Mouse (Mus musculus) heart, embryonic 12.5 days (tissue): ENCODE measurements around the gene Snx5. TPM values are rescaled to one million over a fixed set of nuclear protein-coding genes. Genes with fewer than 3 reads are reported as not detected.
A peak's percentile ranks its signal among the peaks of the same experiment; 100 is the strongest.

Experiments
- ATAC-seq: fragments of 200-750 bp; cut with Nextera tagmentation; 2 replicates; pipeline ENCODE4 v1.8.0; 2017; ENCODE audit warnings: moderate TSS enrichment, moderate library complexity; ENCODE audit not compliant: insufficient number of reproducible peaks, low FRiP score
- H3K27ac ChIP-seq: fragments of 300-500 bp; sonication (generic); 2 replicates; pipeline ENCODE4 v1.5.1; 2016; ENCODE audit warnings: mild to moderate bottlenecking, moderate library complexity; ENCODE audit not compliant: poor library complexity, severe bottlenecking
- H3K27me3 ChIP-seq: fragments of 300-500 bp; sonication (generic); replicated peaks from 2 replicates; pipeline ENCODE4 v1.6.1; 2016; ENCODE audit warnings: mild to moderate bottlenecking, moderate library complexity
- H3K36me3 ChIP-seq: fragments of 300-500 bp; sonication (generic); 2 replicates; pipeline ENCODE4 v1.6.1; 2016; ENCODE audit warnings: mild to moderate bottlenecking, moderate library complexity
- H3K4me1 ChIP-seq: fragments of 300-500 bp; sonication (generic); replicated peaks from 2 replicates; pipeline ENCODE4 v1.6.1; 2016; ENCODE audit warnings: mild to moderate bottlenecking
- H3K4me2 ChIP-seq: fragments of 300-500 bp; sonication (generic); 2 replicates; pipeline ENCODE4 v1.6.1; 2016; ENCODE audit warnings: mild to moderate bottlenecking, moderate library complexity
- H3K4me3 ChIP-seq: fragments of 300-500 bp; sonication (generic); 2 replicates; pipeline ENCODE4 v1.5.1; 2016; ENCODE audit warnings: mild to moderate bottlenecking
- H3K9ac ChIP-seq: fragments of 300-500 bp; sonication (generic); 2 replicates; pipeline ENCODE4 v1.6.1; 2016; ENCODE audit warnings: mild to moderate bottlenecking, moderate library complexity
- H3K9me3 ChIP-seq: fragments of 300-500 bp; sonication (generic); replicated peaks from 2 replicates; pipeline ENCODE4 v1.6.1; 2016; ENCODE audit warnings: mild to moderate bottlenecking, moderate library complexity
- WGBS: fragments of 180-500 bp; shearing (Covaris S2); methylation state at CpG from one replicate; pipeline ENCODE4 v1.1.7; 2016; 5-methylcytosine and 5-hydroxymethylcytosine counted together
- polyA plus RNA-seq: library from polyadenylated mRNA; unstranded; fragments of >200 nt; fragmentation: Nextera tagmentation; extraction: Ambion mirVana; gene quantifications from 2 replicates; pipeline ENCODE4 v1.2.1, GENCODE M21; 2016

Gene Snx5
- polyA plus RNA-seq, 1 experiment from 2014 or later, result 110 TPM

- H3K9ac ChIP-seq, result no peak overlapping the region
- no peak overlapping the region for H3K27ac ChIP-seq
- H3K4me1 ChIP-seq, result peaks cover 20% of the 10 kb centered on the region
- H3K36me3 ChIP-seq, result peaks cover 24% of the 10 kb centered on the region
- H3K4me3 ChIP-seq, result no peak overlapping the region
- no peak overlapping the region for H3K4me2 ChIP-seq
- no peaks in the 10 kb centered on the region for H3K27me3 ChIP-seq
- WGBS, result 75% methylated on average over 3 of the region's 3 CpGs
- no peaks in the 10 kb centered on the region for H3K9me3 ChIP-seq
- ATAC-seq, result no peak
These were observed 10.7 kb upstream of the Snx5 start for GRCm38 (mm10) chr2:144281417-144281816.

DNA sequence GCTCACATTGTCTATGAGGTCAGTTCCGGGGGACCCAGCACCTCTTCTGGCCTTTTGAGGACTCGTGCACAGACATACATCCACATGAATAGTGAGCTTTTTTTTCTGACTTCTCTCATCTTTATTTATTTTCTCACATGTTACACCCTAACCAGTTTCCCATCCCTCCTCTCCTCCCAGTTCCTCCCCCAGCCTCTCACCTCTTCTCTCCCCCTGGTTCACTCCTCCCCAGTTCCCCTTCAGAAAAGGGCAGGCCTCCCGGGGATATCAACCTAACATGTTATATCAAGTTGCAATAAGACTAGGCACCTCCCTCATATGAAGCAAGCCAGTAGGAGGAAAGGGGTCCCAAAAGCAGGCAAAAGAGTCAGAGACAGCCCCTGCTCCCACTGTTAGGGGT is 9.9 kb upstream of the Snx5 start:
- WGBS, result 75% methylated on average over 3 of the region's 3 CpGs
- Histone ChIP-seq H3K36me3 (peaks cover 27% of the 10 kb centered on the region), H3K4me2 (no peak overlapping the region), H3K4me1 (peaks cover 21% of the 10 kb centered on the region), H3K9ac (no peak overlapping the region), H3K27me3 (no peaks in the 10 kb centered on the region), H3K4me3 (no peak overlapping the region), H3K9me3 (no peaks in the 10 kb centered on the region), H3K27ac (no peak overlapping the region)
- no peak for ATAC-seq

GRCm38 (mm10) chr2:144279742-144280141 is 9.0 kb upstream of the Snx5 start:
- no peak overlapping the region for H3K9ac ChIP-seq
- H3K9me3 ChIP-seq, result no peaks in the 10 kb centered on the region
- H3K4me2 ChIP-seq, result no peak overlapping the region
- WGBS, result 70% methylated on average over 5 of the region's 5 CpGs
- no peaks in the 10 kb centered on the region for H3K27me3 ChIP-seq
- no peak overlapping the region for H3K4me3 ChIP-seq
- no peak for ATAC-seq
- peaks cover 19% of the 10 kb centered on the region for H3K4me1 ChIP-seq
- H3K36me3 ChIP-seq, result peaks cover 27% of the 10 kb centered on the region
- H3K27ac ChIP-seq, result no peak overlapping the region

GRCm38 (mm10) chr2:144276885-144277284 is 6.2 kb upstream of the Snx5 start:
- no peak overlapping the region for H3K4me2 ChIP-seq
- no peak overlapping the region for H3K4me3 ChIP-seq
- H3K36me3 ChIP-seq, result peaks cover 38% of the 10 kb centered on the region
- 66% methylated on average over 3 of the region's 3 CpGs for WGBS
- ATAC-seq, result peak; percentile 78
- H3K27ac ChIP-seq, result peak overlapping the region; percentile 79; the same call in 1 of the 2 replicates
- no peaks in the 10 kb centered on the region for H3K9me3 ChIP-seq
- peaks cover 36% of the 10 kb centered on the region for H3K4me1 ChIP-seq
- no peak overlapping the region for H3K9ac ChIP-seq
- no peaks in the 10 kb centered on the region for H3K27me3 ChIP-seq

- 44% methylated on average over 8 of the region's 8 CpGs for WGBS
- Histone ChIP-seq H3K9ac (peak overlapping the region; percentile 37; the same call in 1 of the 2 replicates), H3K4me1 (peaks cover 35% of the 10 kb centered on the region), H3K4me2 (no peak overlapping the region), H3K27me3 (no peaks in the 10 kb centered on the region), H3K4me3 (no peak overlapping the region), H3K27ac (peak overlapping the region; percentile 75; the same call in 1 of the 2 replicates), H3K36me3 (peaks cover 32% of the 10 kb centered on the region), H3K9me3 (no peaks in the 10 kb centered on the region)
- ATAC-seq, result no peak
These were observed 4.0 kb upstream of the Snx5 start for GRCm38 (mm10) chr2:144274741-144275140.

GRCm38 (mm10) chr2:144272088-144272487 is 1.4 kb upstream of the Snx5 start:
- Histone ChIP-seq H3K4me1 (peaks cover 44% of the 10 kb centered on the region), H3K4me3 (no peak overlapping the region), H3K4me2 (no peak overlapping the region), H3K27ac (no peak overlapping the region), H3K36me3 (peaks cover 18% of the 10 kb centered on the region; the same call in 1 of the 2 replicates), H3K9ac (no peak overlapping the region), H3K27me3 (no peaks in the 10 kb centered on the region), H3K9me3 (no peaks in the 10 kb centered on the region)
- WGBS, result 85% methylated on average over 12 of the region's 12 CpGs
- ATAC-seq, result no peak

DNA sequence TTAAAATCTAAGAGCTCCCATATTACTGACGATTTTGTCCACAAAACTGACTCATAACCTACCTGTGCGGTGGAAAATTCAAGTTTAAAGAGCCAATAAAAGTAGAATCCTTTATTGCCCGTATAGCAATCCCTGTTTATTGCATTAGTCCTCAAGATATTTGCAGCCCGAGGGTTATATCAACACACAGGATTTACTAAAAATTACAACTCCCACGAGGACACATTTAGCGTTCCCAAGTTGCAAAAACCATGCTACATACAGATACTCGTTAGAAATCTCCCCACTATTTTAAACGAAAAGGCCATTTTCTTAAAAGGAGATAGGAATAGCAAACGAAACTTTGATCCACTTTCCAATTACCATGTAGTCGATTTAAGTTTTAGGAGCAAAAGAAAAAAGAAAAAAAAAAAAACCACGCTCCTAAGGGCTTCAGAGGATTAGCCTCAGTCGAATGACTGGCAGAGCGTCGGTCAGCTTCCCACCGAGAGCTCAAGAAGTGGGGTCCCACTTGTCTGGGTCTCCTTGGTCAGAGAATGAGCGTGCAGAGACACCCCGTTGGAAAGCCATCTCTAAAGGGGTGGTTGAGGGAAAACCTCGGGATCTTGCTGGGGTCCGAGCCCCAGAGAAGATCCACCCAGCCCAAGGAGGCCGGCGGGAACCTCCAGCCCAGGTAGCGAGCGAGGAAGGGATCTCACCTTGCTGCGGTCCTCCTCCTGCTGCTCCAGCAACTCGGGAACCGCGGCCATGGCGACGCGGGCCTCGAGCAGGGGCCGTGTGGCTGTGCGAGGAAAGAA is 829 bp downstream of the Snx5 start:
- H3K27ac ChIP-seq, result peak overlapping the region; percentile 90
- H3K4me1 ChIP-seq, result peaks cover 45% of the 10 kb centered on the region
- WGBS, result 1% methylated on average over 32 of the region's 33 CpGs
- no peaks in the 10 kb centered on the region for H3K27me3 ChIP-seq
- H3K9ac ChIP-seq, result peak overlapping the region; percentile 96
- H3K36me3 ChIP-seq, result peaks cover 12% of the 10 kb centered on the region
- no peaks in the 10 kb centered on the region for H3K9me3 ChIP-seq
- H3K4me3 ChIP-seq, result peak overlapping the region; percentile 78
- ATAC-seq, result no peak
- peak overlapping the region; percentile 79 for H3K4me2 ChIP-seq

- Histone ChIP-seq H3K27me3 (no peaks in the 10 kb centered on the region), H3K4me1 (peaks cover 43% of the 10 kb centered on the region), H3K36me3 (peaks cover 18% of the 10 kb centered on the region), H3K27ac (peak overlapping the region; percentile 48; the same call in 1 of the 2 replicates), H3K9me3 (no peaks in the 10 kb centered on the region), H3K4me2 (peak overlapping the region; percentile 79), H3K9ac (peak overlapping the region; percentile 96), H3K4me3 (peak overlapping the region; percentile 78)
- no peak for ATAC-seq
- WGBS, result under 1% methylated on average over 11 of the region's 11 CpGs
These were observed 1.4 kb downstream of the Snx5 start for GRCm38 (mm10) chr2:144269306-144269650.

- Histone ChIP-seq H3K27ac (no peak overlapping the region), H3K4me2 (peak overlapping the region; percentile 79), H3K27me3 (no peaks in the 10 kb centered on the region), H3K9ac (peak overlapping the region; percentile 96), H3K9me3 (no peaks in the 10 kb centered on the region), H3K36me3 (peaks cover 22% of the 10 kb centered on the region), H3K4me1 (peaks cover 43% of the 10 kb centered on the region), H3K4me3 (peak overlapping the region; percentile 78)
- 7% methylated on average over 6 of the region's 6 CpGs for WGBS
- ATAC-seq, result no peak
These were observed 2.0 kb downstream of the Snx5 start for GRCm38 (mm10) chr2:144268446-144269305.

DNA sequence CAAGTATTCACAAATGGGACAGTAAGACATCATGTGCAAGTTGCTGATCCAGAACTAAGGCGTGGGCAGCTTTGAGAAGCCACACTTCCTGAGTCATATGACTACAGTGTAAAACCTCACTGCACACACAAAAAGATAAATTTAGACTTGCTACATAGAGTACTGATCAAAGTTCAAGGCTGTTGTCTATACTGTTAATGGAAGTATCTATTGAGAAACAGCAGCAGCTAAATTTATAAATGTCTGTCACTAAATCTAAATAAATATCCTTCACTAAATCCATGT is 3.0 kb downstream of the Snx5 start:
- peaks cover 38% of the 10 kb centered on the region for H3K4me1 ChIP-seq
- H3K4me3 ChIP-seq, result peak overlapping the region; percentile 78; the same call in 1 of the 2 replicates
- no peaks in the 10 kb centered on the region for H3K27me3 ChIP-seq
- H3K4me2 ChIP-seq, result peak overlapping the region; percentile 42
- no peak overlapping the region for H3K27ac ChIP-seq
- no peaks in the 10 kb centered on the region for H3K9me3 ChIP-seq
- no peak for ATAC-seq
- no peak overlapping the region for H3K9ac ChIP-seq
- H3K36me3 ChIP-seq, result peaks cover 17% of the 10 kb centered on the region
- WGBS, result 28% methylated on average over 1 of the region's 1 CpGs

- Histone ChIP-seq H3K4me2 (peak overlapping the region; percentile 42), H3K4me3 (0 out of 2 replicates have a peak overlapping the region, but pooled peaks have one; percentile 17), H3K36me3 (peaks cover 15% of the 10 kb centered on the region), H3K27me3 (no peaks in the 10 kb centered on the region), H3K9ac (no peak overlapping the region), H3K27ac (no peak overlapping the region), H3K4me1 (peaks cover 37% of the 10 kb centered on the region), H3K9me3 (no peaks in the 10 kb centered on the region)
- ATAC-seq, result no peak
- WGBS, result 53% methylated on average over 5 of the region's 5 CpGs
These were observed 3.5 kb downstream of the Snx5 start for GRCm38 (mm10) chr2:144267004-144267730.
